Mouse (Mus musculus) G1E-ER4 (cell line): ENCODE data around the gene Scarb2. TPM values are rescaled to one million over a fixed set of nuclear protein-coding genes. Genes with fewer than 3 reads are reported as not detected.
A peak's percentile ranks its signal among the peaks of the same experiment; 100 is the strongest.

Experiments
- GATA1 ChIP-seq: IDR thresholded peaks from one replicate; pipeline ENCODE4 v1.8.0; 2012; ENCODE audit warnings: low read length, inconsistent platforms
- polyA plus RNA-seq: library from polyadenylated mRNA; stranded (reverse); fragments of >175 nt; gene quantifications from 2 replicates; pipeline ENCODE4 v1.2.3, GENCODE M21; 2012

Scarb2 gene
- polyA plus RNA-seq, 1 experiment: 11.2 TPM

DNA sequence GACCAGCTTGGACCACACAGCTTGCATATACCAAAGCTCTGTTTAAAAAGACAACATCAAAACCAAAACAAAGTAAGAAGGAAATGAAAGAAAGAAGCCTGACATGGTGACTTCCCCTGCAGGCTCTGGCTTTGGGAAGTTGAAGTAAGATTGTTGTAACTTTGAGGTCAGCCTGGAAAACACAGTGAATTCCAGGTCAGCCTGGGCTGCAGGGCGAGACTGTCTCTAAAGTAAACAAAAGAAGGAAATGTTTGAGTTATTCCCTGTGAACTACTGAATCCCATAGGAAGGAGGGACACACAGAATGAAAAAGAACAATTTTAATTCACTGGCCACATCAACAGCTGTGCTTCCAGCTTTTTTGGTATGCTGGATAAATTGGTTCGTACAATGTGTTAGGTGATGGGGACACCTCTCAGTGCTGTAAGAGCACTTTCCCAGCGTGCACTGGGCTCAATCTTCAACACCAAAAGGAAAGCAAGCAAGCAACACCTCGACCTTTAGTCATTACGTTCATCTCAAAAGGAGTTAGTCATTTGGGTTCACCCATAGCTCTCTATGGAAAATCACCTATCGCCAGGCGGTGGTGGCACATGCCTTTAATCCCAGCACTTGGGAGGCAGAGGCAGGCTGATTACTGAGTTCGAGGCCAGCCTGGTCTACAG lies 39.4 kb downstream of the Scarb2 start:
- TF ChIP-seq GATA1: no peak

DNA sequence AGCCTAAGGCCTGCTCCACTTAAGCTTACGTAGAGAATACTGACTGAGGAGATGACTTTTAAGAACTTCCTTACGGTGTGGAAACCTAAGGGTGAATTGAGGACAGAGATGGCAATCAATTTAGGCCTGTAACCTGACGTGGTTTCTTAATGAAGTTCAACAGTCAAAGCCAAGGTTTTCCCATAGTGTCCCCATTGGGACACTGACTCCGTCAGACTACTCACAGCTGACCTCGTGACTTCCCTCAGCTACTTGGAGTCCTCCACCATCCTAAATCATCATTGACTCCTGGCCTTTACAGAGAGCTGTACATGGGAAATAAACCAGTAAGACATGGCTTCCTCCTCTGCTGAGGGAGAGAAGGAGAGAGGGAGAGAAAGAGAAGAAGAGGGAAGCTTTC lies 41.1 kb downstream of the Scarb2 start:
- no peak for TF ChIP-seq GATA1

DNA sequence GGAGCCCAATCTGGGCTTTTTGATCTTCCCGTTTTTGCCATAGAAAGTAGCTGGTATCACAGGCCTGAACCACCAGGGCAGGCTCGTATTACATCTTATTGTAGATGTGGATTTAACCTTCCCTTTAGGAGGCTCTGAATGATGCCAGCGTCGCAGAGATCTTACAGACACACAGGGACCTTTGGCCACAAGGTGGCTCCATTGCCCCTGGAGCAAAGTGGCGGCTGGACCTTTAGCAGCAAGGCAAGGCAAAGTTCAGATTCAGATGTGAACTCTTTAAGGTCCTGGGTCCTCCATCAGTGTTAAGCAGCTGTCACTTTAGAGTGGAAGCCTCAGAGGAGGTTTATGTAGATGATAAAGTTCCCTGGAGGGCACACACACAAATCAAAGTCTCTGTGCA lies 45.3 kb downstream of the Scarb2 start:
- TF ChIP-seq GATA1: no peak

DNA sequence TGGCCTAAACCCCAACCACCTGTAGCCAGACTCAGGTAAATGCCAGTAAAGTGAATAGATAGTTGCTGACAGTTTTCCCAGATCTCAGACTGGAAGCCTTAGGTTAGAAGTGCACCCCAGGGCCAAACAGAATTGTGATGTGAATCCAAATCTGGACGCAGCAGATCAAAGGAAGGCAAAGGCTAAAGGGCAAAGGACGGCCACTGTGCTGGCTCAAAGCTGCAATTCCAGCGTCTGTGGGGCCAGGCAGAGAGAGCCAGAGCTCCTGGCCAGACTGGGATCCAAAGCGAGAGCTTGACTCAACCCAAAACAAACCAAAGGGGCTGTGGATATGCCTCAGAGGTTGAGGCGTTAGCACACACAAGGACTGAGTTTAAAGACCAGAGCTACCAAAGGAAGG lies 47.9 kb downstream of the Scarb2 start:
- no peak for TF ChIP-seq GATA1

DNA sequence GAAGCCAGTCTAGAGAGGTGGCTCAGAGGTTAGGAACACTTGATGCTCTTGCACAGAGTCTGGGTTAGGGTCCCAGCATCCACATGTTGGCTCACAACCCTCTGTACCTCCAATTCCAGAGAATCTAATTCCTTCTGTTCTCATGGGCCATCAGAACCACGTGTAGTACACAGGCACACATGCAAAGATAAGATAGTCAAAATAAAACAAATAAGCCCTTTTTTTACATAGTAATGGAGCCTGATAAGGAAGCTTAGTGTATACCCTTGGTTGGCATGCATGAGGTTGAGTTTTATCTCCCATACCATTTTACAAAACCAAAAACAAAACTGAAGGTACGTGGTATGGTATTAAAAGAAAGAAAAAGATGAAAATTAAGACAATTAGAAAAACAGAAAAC lies 49.2 kb downstream of the Scarb2 start:
- no peak for TF ChIP-seq GATA1

DNA sequence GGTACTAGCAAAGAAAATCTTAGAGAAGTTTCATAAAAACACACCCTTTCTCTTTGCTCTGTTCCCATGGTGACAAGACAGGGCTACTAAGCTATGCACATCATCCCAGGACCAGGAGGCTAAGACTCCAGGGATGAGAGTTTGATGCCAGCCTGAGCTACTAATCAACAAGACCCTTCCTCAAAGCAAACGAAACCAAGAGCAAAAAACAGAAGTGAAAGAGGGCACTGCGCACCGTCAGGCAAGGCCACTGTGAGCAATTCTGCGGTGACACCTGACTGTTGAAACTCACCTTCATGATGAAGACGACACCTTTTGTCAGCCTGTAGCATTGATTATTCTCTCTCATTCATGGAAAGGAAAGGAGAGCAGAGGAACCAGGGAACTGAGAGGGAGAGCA lies 53.8 kb downstream of the Scarb2 start:
- TF ChIP-seq GATA1: no peak

DNA sequence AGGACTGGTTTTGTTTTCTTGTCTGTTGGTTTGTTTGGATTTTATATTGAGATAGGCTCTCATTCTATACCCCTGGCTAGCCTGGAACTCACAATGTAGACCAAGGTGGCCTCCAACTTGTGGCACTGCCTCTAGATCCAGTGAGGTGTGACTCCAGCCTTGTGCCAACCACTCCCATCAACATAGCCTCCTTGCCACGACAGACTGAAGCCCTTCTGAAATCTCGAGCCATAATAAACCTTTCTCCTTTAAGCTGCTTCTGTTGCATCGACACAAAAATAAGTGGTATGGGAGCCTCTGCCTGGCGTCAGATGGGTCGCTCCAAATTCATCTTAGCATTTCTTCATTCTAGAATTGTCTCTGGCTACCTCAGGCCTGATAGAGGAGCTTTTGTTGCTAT lies 59.9 kb downstream of the Scarb2 start:
- TF ChIP-seq GATA1: no peak

DNA sequence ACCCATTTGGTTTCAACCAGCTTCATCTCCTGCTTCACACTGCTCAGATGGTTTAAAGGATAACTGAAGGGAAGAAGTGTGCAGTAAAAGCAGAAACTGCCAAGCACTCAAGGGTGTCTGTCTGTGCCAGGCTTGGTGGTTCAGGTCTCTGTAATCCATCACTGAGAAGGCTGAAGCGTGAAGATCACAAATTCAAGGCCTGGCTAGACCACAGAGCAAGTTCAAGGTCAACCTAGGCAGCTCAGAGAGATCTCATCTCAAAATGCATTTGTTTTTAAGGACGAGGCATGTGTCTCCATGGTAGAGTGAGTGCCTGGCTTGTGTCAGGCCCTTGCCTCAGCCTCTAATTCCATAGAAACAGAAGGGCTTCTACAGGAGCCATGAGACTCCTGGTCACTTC lies 61.6 kb downstream of the Scarb2 start:
- no peak for TF ChIP-seq GATA1

DNA sequence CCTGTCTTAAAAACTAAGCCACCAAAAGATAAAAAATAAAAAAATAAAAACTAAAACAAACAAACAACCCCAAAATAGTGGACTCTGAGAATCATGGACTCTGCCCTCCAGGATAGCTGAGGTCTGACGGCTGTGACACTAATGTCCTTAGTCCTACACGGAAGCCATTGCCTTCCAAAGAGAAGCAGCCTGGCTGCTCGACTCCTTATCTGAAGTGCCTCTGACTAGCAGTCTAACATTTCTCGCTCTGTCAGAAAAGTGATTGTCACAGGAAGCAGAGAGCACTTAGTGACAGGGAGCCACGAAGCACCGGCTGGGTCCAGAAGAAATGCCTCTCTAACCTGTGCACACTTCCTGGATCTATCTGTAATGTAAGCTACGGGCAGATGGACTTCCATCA lies 63.7 kb downstream of the Scarb2 start:
- TF ChIP-seq GATA1: no peak

DNA sequence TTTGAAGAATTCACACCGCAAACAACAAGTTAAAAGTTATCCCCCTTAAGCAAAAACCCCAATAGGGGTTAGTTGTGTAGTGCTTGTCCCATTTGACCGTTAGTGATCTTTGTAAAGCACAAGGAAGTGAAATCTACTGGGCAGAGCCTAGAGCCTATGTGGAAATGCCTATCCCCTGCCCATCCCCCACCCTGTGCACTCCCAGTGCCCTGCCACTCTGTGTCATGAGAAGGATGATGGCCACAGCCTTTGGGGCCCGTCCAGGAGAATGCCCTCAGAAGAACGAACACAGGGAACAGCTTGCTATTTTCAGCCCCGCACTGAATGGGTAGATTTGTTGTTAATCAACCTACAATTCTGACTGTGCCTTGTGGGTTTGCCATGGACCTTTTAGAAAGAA lies 65.1 kb downstream of the Scarb2 start:
- TF ChIP-seq GATA1: no peak

DNA sequence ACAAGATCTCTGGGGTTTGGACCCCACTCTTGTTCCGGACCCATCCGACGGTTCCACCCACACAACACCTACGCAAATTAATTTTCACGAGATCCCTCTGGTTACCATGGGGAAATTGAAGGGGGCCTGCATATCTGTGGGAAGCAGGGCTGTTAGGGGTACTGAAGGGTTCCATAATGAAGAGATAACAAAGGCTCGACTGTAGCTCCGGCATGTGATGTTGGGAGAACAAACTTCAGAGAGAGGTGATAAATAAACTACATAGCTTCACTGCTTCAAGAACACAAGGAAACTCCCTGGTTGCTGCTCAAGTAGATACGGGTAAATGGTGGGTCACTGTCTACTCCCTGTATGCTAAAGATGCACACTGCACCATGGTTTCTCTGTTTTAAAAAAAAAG lies 68.1 kb downstream of the Scarb2 start:
- TF ChIP-seq GATA1: peak; percentile 21

DNA sequence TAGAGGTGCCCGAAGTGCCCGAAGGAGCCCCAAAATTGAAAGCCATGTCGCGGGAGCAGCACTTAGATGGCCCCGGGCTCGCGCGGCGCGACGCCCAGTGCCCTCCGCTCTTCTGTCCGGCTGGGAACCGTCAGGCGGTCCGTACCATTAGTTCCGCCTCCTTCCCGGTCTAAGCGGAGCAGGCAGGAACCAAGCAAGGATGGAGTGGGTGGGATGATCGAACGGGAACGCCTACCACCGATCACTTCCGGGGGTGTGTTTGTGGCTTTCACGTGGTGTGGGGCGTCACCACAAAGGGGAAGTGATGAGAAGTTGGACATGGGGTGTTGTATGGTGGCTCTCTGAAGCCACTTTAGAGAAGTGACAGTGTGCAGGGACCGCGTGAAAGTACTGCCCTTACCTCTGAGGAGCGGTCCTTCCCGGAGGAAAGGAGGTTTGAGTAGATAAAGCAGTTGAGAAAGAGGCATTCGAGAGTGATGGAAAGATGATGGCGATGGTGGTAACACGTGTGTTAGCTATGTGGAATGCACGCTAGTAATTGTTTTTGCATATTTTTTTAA lies 71.5 kb downstream of the Scarb2 start, which contains the start of gene Nup54:
TSS of gene Nup54 (minus strand) at position 195 of the 560 bp plus-strand sequence.
- no peak for TF ChIP-seq GATA1

DNA sequence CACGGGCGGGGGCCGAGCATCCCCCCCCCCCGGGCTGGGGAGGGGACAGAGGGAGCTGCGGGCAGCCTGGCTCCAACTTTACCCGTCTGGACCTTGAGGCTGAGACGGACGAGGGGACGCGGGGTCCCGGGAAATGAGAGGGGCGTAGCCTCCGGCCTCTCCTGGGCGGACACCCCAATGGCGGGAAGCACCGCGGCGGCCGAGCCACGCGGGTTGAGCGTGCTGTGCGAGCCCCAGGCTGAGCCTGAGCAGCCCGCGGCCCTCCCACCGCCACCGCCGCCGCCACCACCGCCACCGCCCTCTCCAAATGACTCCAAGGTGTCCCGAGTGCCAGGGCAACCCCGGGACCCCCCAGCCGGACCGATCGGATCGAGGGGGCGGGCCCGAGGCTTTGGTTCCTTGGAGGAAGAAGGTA lies 72.1 kb downstream of the Scarb2 start:
- no peak for TF ChIP-seq GATA1

DNA sequence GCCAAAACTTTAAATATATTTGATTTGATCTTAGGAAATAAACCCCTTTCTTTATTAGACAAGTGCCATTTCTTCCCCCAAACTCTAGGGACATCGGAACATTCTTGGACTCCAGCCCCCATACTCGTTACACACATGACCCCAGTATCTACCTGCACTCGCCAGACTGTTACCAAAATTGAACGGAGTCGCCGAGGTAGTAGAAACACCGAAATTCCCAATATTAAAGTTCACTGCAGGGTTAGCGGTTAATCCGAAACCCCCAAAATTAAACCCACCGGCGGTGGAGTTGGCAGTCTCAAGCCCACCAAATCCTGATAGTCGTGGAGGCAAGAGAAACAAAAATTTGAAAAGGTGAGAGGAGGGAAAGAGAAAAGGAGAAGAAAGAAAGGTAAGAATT lies 72.6 kb downstream of the Scarb2 start:
- TF ChIP-seq GATA1: no peak

DNA sequence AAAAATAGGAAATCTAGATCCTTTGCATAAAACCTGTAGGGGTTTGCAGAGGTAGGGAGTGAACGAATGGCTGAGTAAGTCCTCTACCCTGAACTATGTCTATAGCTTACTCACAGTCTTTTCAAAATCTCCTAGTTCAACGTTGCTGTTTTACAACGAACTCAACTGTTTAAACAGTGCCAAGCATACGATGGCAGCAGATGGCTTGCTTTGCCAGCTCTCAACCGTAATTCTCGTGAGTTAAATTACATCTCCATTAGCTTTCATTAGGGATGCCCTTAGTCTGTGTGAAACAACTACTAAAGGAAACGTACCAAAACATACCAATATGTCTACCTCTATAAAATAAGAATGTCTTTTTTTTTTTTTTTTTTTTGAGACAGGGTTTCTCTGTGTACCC lies 75.0 kb downstream of the Scarb2 start:
- TF ChIP-seq GATA1: no peak

DNA sequence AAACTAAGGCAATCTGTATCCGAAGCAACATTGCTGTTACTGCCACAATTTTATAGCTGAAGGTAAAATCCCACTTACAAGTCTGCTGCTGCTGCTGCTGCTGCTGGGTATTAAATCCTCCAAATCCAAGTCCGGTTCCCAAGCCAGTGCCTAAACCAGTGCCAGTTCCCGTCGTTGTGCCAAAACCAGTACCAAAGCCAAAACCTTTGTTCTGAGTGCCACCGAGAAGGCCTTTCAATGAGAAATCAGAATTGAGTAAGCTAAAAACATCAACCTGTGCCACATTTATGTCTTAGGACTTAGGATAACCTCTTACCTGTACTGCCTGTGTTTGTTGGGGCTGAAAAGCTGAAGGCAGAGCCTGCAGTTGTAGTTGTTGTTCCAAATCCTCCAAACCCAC lies 75.9 kb downstream of the Scarb2 start:
- TF ChIP-seq GATA1: no peak

DNA sequence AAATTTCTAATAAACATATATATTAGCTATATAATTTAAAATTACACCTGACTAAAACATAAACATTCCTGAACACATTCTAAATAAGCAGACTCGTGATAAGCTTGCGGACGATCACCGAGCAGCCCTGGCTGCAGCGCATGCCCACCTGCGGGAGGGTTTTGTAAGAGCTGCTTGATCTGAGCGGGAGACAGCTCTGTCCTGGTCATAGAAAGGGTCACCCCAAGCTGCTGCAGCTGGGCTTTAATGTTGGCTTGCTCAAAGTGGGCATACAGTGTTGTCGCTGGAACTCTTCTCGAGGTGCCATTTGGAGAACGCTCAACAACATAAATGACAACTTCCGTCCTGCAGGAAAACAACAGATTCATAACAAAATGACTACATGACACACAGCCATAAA lies 82.5 kb downstream of the Scarb2 start:
- no peak for TF ChIP-seq GATA1

DNA sequence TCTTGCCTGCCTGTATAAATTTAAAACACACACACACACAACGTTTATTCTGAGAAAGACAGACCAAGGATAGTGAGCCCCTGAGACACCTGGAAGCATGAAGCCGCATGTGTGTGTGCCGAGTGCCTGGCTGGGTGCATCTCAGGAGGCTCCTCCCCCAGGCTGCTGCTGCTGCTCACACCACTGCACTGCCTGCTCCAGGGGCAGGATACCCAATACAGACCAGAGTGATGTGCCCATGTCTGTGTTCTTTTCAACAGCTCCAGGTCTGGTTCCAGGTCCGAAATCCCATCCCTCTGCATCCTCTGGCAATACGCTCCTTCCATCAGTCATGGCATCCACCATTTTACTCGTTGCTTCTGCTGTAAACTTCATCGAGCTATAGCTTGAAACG lies 92.7 kb downstream of the Scarb2 start:
- no peak for TF ChIP-seq GATA1
